Mouse (Mus musculus) colon, adult 2 months (tissue): ENCODE measurements around the gene Upb1. TPM values are rescaled to one million over a fixed set of nuclear protein-coding genes. Genes with fewer than 3 reads are reported as not detected.

Experiments used
- polyA plus RNA-seq: library from polyadenylated mRNA; depleted of rRNA; stranded (reverse); fragments of >200 nt; gene quantifications from 2 replicates; pipeline ENCODE4 v1.2.3, GENCODE M21; 2012; rRNA removed

Upb1 gene
- 1.6 and 3.1 TPM in 2 replicates for polyA plus RNA-seq

DNA sequence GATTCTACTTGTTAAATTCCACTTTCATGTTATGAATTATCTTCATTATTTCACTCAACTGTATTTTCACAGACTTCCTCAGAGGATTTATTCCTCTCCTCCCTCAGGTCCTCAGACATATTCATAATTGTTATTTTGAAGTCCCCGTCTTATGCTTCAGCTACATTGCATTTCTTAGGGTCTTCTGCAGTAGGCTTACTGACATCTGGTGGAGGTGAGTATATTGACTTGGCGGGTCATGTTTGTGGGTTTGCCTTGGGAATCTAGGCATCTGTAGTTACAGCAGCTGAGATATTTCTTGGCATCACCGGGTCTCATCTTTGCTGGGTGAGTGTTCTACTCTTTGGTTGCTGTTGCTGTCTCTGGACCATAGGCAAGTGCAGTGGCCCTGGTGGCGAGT is at the start of gene Upb1:
Upb1 (plus strand) TSS at position 158 of the 400 bp plus-strand sequence.

Other genes with a start within 250 kb of the Upb1 start
- 33.9 and 42.5 TPM in 2 replicates for gene Specc1l, start 189.0 kb upstream of the Upb1 start, polyA plus RNA-seq
- 4.0 and 4.8 TPM in 2 replicates for gene Adora2a, start 84.2 kb upstream of the Upb1 start, polyA plus RNA-seq
- 7.7 and 10.8 TPM in 2 replicates for gene Snrpd3, start 116.4 kb downstream of the Upb1 start, polyA plus RNA-seq
- 159 and 161 TPM in 2 replicates for gene Gucd1, start 116.9 kb downstream of the Upb1 start, polyA plus RNA-seq
- 1.2 and 1.4 TPM in 2 replicates for gene Lrrc75b, start 159.2 kb downstream of the Upb1 start, polyA plus RNA-seq
- 9.3 and 16.5 TPM in 2 replicates for gene Ggt1, start 160.5 kb downstream of the Upb1 start, polyA plus RNA-seq
- gene Ggt5, start 188.2 kb downstream of the Upb1 start, polyA plus RNA-seq = 35.7 and 37.0 TPM in 2 replicates
- gene Susd2, start 242.9 kb downstream of the Upb1 start, polyA plus RNA-seq = 22.0 and 27.3 TPM in 2 replicates